Mouse (Mus musculus) adipocyte (in vitro differentiated cells): ENCODE measurements around the gene Nav3.

ENCODE experiments used
- DNase-seq: peaks from one replicate; pipeline ENCODE4 v3.0.0-alpha.2; 2016; ENCODE audit warnings: low spot score

Nav3 gene

GRCm38 (mm10) chr10:109672896-109673295 lies 783.1 kb downstream of the Nav3 start:
- DNase-seq, result no peak

DNA sequence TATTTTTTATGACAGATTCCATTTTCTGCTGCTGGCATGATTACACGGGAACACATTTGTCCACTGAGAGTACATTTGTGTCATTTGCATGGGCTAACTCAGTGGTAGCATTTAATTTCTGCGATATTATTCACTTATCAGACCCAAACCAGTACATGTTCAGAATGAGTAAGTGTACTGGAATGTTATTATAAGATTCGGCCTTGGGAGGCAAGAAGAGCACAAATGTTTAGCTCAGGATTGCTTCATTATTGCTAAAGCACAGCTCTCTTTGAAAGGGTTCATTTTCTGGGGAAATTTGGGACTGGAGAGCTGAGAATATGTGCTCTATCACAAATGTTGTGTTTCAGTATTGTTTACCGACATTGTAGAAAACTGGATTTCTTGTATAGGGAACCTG lies 788.6 kb downstream of the Nav3 start:
- peak; percentile 5 for DNase-seq

DNA sequence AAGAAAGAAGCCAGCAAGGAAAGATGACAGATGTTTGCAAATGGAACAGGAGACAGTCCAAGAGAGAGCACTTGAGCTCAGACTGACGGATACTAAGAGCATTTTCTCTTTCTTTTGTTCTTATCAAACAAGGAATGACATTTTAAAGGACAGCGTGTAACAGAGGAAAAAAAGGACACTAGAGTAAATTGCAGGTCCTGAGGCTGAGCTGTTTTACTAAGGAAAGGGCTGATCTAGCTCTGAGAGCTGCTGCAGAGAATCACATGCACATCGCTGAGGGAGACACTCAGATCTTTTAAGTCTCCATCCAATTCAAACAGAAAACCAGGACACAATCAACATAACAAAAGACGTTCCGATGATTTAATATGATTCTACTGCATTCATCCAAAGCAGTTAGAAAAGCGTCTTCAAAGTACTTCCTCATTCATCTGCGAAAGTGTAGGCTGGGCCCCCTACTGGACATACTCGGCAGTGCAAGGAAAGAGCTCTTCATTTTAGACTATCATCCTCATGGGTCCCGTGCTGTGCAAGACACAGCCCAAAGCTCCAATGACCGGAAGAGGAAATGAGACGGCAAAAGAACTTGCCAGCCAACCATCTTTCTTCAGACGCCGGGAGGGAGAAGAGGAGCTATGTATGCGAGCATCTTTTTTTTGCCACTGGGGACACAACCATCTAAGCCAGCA lies 791.2 kb downstream of the Nav3 start:
- peak; percentile 53 for DNase-seq

DNA sequence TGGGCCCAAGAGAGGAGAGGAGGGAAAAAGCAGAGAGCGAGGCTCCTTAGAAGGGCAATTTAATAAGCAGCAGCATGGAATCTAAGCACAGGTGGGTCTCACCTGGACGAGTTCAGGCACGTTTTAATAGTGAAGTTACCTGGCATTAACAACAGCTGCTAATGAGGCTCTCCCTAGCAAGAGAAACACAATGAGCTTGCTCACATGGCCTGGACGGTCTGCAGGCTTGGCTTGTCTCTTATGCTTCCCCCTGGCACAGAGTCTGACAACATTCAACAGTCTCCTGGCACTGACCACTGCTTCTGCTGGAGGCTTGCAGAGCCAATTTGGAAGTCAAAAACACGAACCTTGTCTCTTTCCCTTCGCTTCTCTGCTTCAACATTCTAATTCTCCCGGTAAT lies 804.5 kb downstream of the Nav3 start:
- DNase-seq, result peak; percentile 35

DNA sequence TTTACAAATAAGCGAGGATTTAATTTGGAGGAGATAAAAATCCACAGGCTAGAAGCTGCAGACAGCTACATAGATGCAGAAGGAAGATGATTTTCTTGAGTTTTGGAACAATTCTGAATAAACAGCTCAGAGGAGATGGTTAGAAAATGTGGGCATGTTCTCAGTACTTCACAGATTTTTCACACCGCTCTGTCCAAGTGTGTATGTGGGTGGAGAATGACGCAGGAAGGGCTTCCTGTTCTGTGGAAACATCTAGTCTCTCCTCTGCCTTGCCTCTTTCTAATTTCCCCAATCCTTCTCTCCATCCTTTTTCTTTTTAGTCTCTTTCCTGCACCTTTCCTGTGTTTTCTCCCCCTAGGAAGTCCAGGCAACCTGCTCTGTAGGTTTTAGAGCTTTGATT lies 812.4 kb downstream of the Nav3 start:
- DNase-seq, result no peak

GRCm38 (mm10) chr10:109641806-109642205 lies 814.2 kb downstream of the Nav3 start:
- no peak for DNase-seq

DNA sequence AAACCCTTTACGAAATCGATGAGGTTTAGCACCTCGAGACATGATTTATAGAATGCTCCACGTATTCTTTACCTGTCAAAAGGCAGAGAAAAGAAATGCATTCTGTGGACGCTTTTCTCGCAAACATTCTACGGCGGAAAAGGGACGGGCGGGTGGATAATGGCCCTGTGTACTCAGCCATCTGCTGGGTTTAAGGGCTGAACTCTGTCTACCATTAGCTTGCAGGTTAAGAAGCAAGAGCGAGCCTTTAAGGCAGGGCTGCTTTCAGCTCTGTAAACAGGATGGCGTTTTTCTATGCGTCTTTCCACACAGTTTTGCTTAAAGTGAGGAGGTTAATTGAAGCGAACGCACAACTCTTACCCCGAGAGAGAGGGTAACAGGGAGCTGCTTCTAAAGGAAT lies 818.3 kb downstream of the Nav3 start:
- no peak for DNase-seq
